Mouse (Mus musculus): ENCODE data around the gene Gm12394. TPM values are rescaled to one million over a fixed set of nuclear protein-coding genes. Genes with fewer than 3 reads are reported as not detected.

Gene Gm12394
- polyA plus RNA-seq, 1 experiment: not detected

Other genes starting within 250 kb of the Gm12394 start
- gene Gm10591, start 244.6 kb downstream of the Gm12394 start, polyA plus RNA-seq (2012; fragmentation: generic; extraction: Trizol): not detected
- not detected for gene Gm2564, start 227.1 kb downstream of the Gm12394 start, polyA plus RNA-seq (2012; fragmentation: generic; extraction: Trizol)
- gene Ccl27b, start 201.5 kb downstream of the Gm12394 start, polyA plus RNA-seq (2012; fragmentation: generic; extraction: Trizol): not detected
- not detected for gene Il11ra2, start 194.9 kb downstream of the Gm12394 start, polyA plus RNA-seq (2012; fragmentation: generic; extraction: Trizol)
- gene 4930578G10Rik, start 121.2 kb downstream of the Gm12394 start, polyA plus RNA-seq (2012; fragmentation: generic; extraction: Trizol): not detected
- gene Ccl19, start 100.2 kb downstream of the Gm12394 start, polyA plus RNA-seq (2012; fragmentation: generic; extraction: Trizol): not detected
- gene Ccl21a, start 82.8 kb downstream of the Gm12394 start, polyA plus RNA-seq (2012; fragmentation: generic; extraction: Trizol): not detected
- gene Fam205a1, start 2.9 kb downstream of the Gm12394 start, polyA plus RNA-seq (2012; fragmentation: generic; extraction: Trizol): not detected
- not detected for gene Fam205c, start 17.5 kb upstream of the Gm12394 start, polyA plus RNA-seq (2012; fragmentation: generic; extraction: Trizol)
- not detected for gene Phf24, start 59.9 kb upstream of the Gm12394 start, polyA plus RNA-seq (2012; fragmentation: generic; extraction: Trizol)
- 32.8 TPM for gene Dnajb5, start 93.0 kb upstream of the Gm12394 start, polyA plus RNA-seq (2012; fragmentation: generic; extraction: Trizol)
- gene 1700022I11Rik, start 112.8 kb upstream of the Gm12394 start, polyA plus RNA-seq (2012; fragmentation: generic; extraction: Trizol): 0.76 TPM
- gene Vcp, start 143.7 kb upstream of the Gm12394 start, polyA plus RNA-seq (2012; fragmentation: generic; extraction: Trizol): 334 TPM
- 2.6 TPM for gene Fancg, start 153.7 kb upstream of the Gm12394 start, polyA plus RNA-seq (2012; fragmentation: generic; extraction: Trizol)
- gene Pigo, start 169.0 kb upstream of the Gm12394 start, polyA plus RNA-seq (2012; fragmentation: generic; extraction: Trizol): 8.0 TPM
- 113 TPM for gene Stoml2, start 174.9 kb upstream of the Gm12394 start, polyA plus RNA-seq (2012; fragmentation: generic; extraction: Trizol)
- 35.3 TPM for gene Fam214b, start 189.4 kb upstream of the Gm12394 start, polyA plus RNA-seq (2012; fragmentation: generic; extraction: Trizol)
- gene Unc13b, start 202.2 kb upstream of the Gm12394 start, polyA plus RNA-seq (2012; fragmentation: generic; extraction: Trizol): 0.42 TPM

All from myocyte (in vitro differentiated cells).